Mouse (Mus musculus) testis, adult 2 months (tissue): ENCODE measurements around the gene Gm10300.

ENCODE experiments used
- CTCF ChIP-seq: fragments of 200-500 bp; IDR thresholded peaks from 2 replicates; pipeline ENCODE4 v1.5.1; 2012; ENCODE audit warnings: low read depth, mild to moderate bottlenecking, inconsistent platforms, low read length, moderate library complexity; ENCODE audit not compliant: control insufficient read depth, insufficient read depth, insufficient replicate concordance
- POLR2A ChIP-seq: fragments of 200-500 bp; IDR thresholded peaks from 2 replicates; pipeline ENCODE4 v1.6.1; 2012; ENCODE audit warnings: low read depth, mild to moderate bottlenecking, inconsistent platforms, low read length, moderate library complexity; ENCODE audit not compliant: control insufficient read depth

- TF ChIP-seq CTCF: no peak
- TF ChIP-seq POLR2A: no peak
Measured at GRCm38 (mm10) chr4:132029851-132030741, 44.4 kb upstream of the Gm10300 start.
